Mouse (Mus musculus) lung, embryonic 14.5 days (tissue): Measurements from ENCODE around the gene Atpaf2. TPM values are rescaled to one million over a fixed set of nuclear protein-coding genes. Genes with fewer than 3 reads are reported as not detected.
"Not testable (repeated sequence)": the region's sequence is repeated elsewhere in the genome, so short reads cannot be mapped to it uniquely, and the experiment has no call there.

Experiments
- ATAC-seq: fragments of 200-750 bp; cut with Nextera tagmentation; 2 replicates; pipeline ENCODE4 v1.8.0; 2017; ENCODE audit warnings: mild to moderate bottlenecking, moderate TSS enrichment, moderate library complexity; ENCODE audit not compliant: insufficient read depth
- DNase-seq: peaks from one replicate; pipeline ENCODE4 v3.0.0-alpha.2; 2015
- H3K27ac ChIP-seq: fragments of 300-500 bp; sonication (generic); 2 replicates; pipeline ENCODE4 v1.5.1; 2014; ENCODE audit warnings: low read depth, mild to moderate bottlenecking, moderate library complexity
- H3K27me3 ChIP-seq: fragments of 300-500 bp; sonication (generic); 2 replicates; pipeline ENCODE4 v1.6.1; 2014; ENCODE audit warnings: low read length, control low read depth; ENCODE audit not compliant: insufficient read depth
- H3K36me3 ChIP-seq: fragments of 300-500 bp; sonication (generic); 2 replicates; pipeline ENCODE4 v1.6.1; 2014; ENCODE audit warnings: control low read depth; ENCODE audit not compliant: insufficient read depth
- H3K4me1 ChIP-seq: fragments of 300-500 bp; sonication (generic); 2 replicates; pipeline ENCODE4 v1.6.1; 2014; ENCODE audit warnings: antibody characterized with exemption, control low read depth; ENCODE audit not compliant: insufficient read depth
- H3K4me2 ChIP-seq: fragments of 300-500 bp; sonication (generic); 2 replicates; pipeline ENCODE4 v1.6.1; 2014; ENCODE audit warnings: mild to moderate bottlenecking
- H3K4me3 ChIP-seq: fragments of 300-500 bp; sonication (generic); 2 replicates; pipeline ENCODE4 v1.5.1; 2014; ENCODE audit warnings: low read depth, low read length
- H3K9ac ChIP-seq: fragments of 300-500 bp; sonication (generic); 2 replicates; pipeline ENCODE4 v1.6.1; 2014
- H3K9me3 ChIP-seq: fragments of 300-500 bp; sonication (generic); 2 replicates; pipeline ENCODE4 v1.6.1; 2016; ENCODE audit warnings: low read depth, low read length, control low read depth
- CTCF ChIP-seq: IDR thresholded peaks from 2 replicates; pipeline ENCODE4 v1.5.1; 2016; ENCODE audit warnings: antibody characterized with exemption, low read depth
- WGBS: fragments of 180-500 bp; shearing (Covaris S2); extraction: QIAGEN DNeasy Blood & Tissue Kit; methylation state at CpG from one replicate; pipeline ENCODE4 v1.1.7; 2014; 5-methylcytosine and 5-hydroxymethylcytosine counted together
- polyA plus RNA-seq: library from polyadenylated mRNA; unstranded; fragments of >200 nt; fragmentation: Nextera tagmentation; extraction: Ambion mirVana; gene quantifications from 2 replicates; pipeline ENCODE4 v1.2.1, GENCODE M21; 2014

The Atpaf2 gene
- polyA plus RNA-seq, 1 experiment from 2014 or later = 50.1 TPM

DNA sequence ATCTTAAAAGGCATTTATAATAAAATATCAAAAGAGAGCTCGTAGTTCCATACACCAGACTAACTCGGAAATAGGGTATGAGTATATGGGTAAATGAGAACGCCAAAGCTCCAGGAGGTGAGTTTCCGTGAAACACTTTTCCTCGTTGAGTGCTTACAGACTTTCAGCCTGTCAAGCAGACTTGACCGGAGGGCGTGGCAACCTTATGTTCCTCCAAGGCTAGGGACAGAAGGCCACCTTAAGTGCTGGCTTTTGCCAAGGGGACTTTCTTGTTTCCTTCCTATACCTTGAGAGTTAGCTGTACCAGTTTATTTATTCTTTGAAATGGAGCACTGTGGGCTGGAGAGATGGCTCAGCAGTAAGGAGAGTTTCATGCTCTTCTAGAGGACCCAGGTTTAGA is 21.9 kb upstream of the Atpaf2 start:
- ATAC-seq (no peak), DNase-seq (no peak)
- WGBS = 38% methylated on average over 7 of the region's 7 CpGs
- TF ChIP-seq CTCF = no peak
- H3K36me3 ChIP-seq = peaks cover 60% of the 10 kb centered on the region
- H3K9ac ChIP-seq = no peak overlapping the region
- H3K4me1 ChIP-seq = no peaks in the 10 kb centered on the region
- no peaks in the 10 kb centered on the region for H3K27me3 ChIP-seq
- no peak overlapping the region for H3K4me2 ChIP-seq
- H3K27ac ChIP-seq = no peak overlapping the region
- no peaks in the 10 kb centered on the region for H3K9me3 ChIP-seq
- no peak overlapping the region for H3K4me3 ChIP-seq

DNA sequence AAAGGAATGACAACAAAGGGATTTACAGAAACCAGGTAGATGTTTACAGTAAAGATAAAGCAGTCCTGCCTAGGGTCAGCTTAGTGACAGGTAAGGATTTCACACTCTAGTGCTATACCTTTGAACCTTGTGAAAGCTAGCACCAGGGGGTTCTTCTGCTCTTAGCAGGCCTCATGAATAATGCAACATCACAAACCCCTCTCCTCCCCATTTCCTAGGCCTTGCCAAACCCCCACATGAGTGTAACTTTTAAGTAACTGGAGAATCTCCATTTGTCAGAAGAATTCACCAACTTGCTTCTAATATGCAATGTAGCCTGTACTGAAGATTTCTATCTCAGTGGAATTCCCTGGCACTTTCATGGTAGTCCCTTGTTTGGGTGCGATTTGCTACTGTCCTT is 21.4 kb upstream of the Atpaf2 start:
- not testable (repeated sequence) for ATAC-seq, H3K27ac ChIP-seq, H3K4me1 ChIP-seq, H3K9ac ChIP-seq, DNase-seq, H3K9me3 ChIP-seq, H3K4me2 ChIP-seq, H3K27me3 ChIP-seq, H3K4me3 ChIP-seq
- 16% methylated on average over 1 of the region's 1 CpGs for WGBS
- peaks cover 60% of the 10 kb centered on the region for H3K36me3 ChIP-seq

DNA sequence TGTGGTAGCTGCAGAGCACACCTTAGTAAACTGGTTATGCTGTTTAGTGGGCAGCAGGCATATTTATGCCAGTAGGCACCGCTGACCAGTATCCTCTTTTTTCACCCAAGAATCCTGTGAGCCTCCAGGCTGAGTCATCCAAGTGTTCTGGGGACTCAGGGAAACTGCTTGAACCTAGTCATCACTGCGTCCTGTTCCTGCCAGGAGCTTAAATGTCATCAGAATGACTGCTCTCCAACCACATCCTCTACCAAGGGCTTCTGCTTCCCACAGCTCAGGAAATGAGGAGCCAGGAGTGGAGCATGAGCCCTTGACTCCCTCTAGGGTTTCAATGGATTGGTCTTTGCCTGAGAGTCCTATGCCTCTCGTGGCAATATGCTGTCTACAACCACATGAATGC is 18.4 kb upstream of the Atpaf2 start:
- H3K4me3 ChIP-seq = no peak overlapping the region
- H3K9ac ChIP-seq = no peak overlapping the region
- DNase-seq (no peak), ATAC-seq (no peak)
- 89% methylated on average over 3 of the region's 3 CpGs for WGBS
- H3K4me1 ChIP-seq = no peaks in the 10 kb centered on the region
- H3K4me2 ChIP-seq = no peak overlapping the region
- no peak for TF ChIP-seq CTCF
- peaks cover 52% of the 10 kb centered on the region for H3K36me3 ChIP-seq
- H3K27me3 ChIP-seq = no peaks in the 10 kb centered on the region
- no peaks in the 10 kb centered on the region for H3K9me3 ChIP-seq
- no peak overlapping the region for H3K27ac ChIP-seq

DNA sequence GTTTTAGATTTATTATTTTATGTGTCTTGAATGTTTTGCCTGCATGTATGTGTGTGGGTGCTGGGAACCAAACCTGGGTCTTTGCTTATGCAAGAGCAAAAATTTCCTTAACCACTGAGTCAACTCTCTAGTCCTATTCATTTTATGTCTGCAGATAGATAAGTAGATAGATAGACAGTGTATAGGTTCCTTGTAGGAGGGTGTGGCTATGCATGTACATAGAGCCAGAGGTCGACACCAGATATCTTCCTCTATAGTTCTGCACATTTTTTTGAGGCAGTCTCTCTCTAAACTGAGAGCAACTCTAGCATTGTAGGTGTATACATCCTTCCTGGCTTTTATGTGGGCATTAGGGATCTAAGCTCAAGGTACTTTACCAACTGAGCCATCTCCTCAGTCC is 16.9 kb upstream of the Atpaf2 start:
- Histone ChIP-seq H3K4me3 (no peak overlapping the region), H3K9me3 (no peaks in the 10 kb centered on the region), H3K36me3 (peaks cover 46% of the 10 kb centered on the region), H3K4me2 (no peak overlapping the region), H3K4me1 (no peaks in the 10 kb centered on the region), H3K27me3 (no peaks in the 10 kb centered on the region), H3K27ac (no peak overlapping the region), H3K9ac (no peak overlapping the region)
- 89% methylated on average over 1 of the region's 1 CpGs for WGBS
- ATAC-seq (no peak), DNase-seq (no peak)
- TF ChIP-seq CTCF = no peak

DNA sequence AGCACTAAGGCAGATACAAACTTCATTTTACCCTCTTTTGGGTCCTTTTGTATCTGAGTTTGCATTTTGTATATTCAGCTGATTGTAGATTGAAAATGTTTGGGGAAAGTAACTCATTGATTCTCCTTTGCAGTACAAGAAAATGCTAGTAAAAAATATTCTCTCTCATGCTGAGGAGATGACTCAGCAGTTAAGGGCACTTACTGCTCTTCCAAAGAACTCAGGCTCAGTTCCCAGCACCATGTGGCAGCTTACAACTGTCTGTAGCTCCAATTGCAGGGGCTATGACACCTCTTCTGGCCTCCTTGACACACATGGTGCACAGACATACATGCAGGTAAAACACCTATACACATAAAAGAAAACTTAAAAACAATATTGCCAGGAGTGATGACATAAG is 15.2 kb upstream of the Atpaf2 start:
- TF ChIP-seq CTCF = no peak
- DNase-seq = no peak
- no peak for ATAC-seq
- Histone ChIP-seq H3K9ac (no peak overlapping the region), H3K4me1 (no peaks in the 10 kb centered on the region), H3K9me3 (no peaks in the 10 kb centered on the region), H3K27me3 (no peaks in the 10 kb centered on the region), H3K36me3 (peaks cover 45% of the 10 kb centered on the region), H3K4me2 (no peak overlapping the region), H3K4me3 (no peak overlapping the region), H3K27ac (no peak overlapping the region)

DNA sequence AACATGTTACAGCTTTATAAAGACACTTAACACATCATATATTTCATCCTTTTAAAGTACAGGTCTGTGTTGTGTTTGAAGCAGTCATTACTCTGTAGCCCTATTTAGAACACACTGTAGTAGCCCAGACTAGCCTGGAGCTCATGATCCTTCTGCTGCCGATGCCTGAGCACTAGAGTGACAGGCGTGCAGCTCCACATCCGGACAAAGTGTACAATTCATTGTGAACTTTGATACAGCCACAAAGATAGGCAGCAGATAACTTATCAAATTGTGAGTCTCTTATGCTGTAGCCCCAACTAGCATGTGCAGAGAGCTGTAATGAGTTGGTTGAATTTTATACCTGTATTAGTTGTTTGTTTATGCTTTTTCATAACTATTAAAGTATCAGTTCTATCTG is 9.4 kb upstream of the Atpaf2 start:
- no peaks in the 10 kb centered on the region for H3K4me1 ChIP-seq
- H3K4me2 ChIP-seq = no peak overlapping the region
- H3K9me3 ChIP-seq = no peaks in the 10 kb centered on the region
- no peak overlapping the region for H3K27ac ChIP-seq
- ATAC-seq = no peak
- no peak overlapping the region for H3K4me3 ChIP-seq
- WGBS = 89% methylated on average over 3 of the region's 3 CpGs
- peaks cover 33% of the 10 kb centered on the region for H3K36me3 ChIP-seq
- H3K27me3 ChIP-seq = no peaks in the 10 kb centered on the region
- DNase-seq = no peak
- no peak for TF ChIP-seq CTCF
- H3K9ac ChIP-seq = no peak overlapping the region

DNA sequence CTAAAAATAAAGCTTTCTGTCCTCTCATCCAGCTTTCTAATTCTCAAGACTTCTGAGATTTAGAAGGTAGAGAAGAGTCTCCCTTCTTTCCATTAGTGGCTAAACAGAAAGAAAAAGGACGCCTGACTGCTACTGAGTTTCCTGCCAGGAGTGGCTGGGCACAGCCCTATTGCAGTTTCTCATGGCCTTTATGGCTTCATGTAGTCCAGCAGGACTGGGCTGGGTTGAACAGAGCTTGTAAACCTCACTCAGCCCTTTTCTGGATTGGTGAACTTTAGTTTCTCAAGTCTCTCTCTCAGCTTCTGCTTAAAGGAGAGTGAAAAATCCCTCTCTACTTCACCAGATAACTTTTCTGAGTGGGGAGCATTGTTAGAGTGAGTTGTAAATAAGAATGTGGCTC is 8.2 kb upstream of the Atpaf2 start:
- no peak for DNase-seq
- H3K36me3 ChIP-seq = peaks cover 31% of the 10 kb centered on the region; the same call in 1 of the 2 replicates
- H3K9ac ChIP-seq = no peak overlapping the region
- H3K27ac ChIP-seq = no peak overlapping the region
- H3K9me3 ChIP-seq = no peaks in the 10 kb centered on the region
- H3K4me2 ChIP-seq = no peak overlapping the region
- no peak for TF ChIP-seq CTCF
- H3K4me1 ChIP-seq = no peaks in the 10 kb centered on the region
- H3K27me3 ChIP-seq = no peaks in the 10 kb centered on the region
- no peak for ATAC-seq
- 90% methylated on average over 1 of the region's 1 CpGs for WGBS
- no peak overlapping the region for H3K4me3 ChIP-seq

DNA sequence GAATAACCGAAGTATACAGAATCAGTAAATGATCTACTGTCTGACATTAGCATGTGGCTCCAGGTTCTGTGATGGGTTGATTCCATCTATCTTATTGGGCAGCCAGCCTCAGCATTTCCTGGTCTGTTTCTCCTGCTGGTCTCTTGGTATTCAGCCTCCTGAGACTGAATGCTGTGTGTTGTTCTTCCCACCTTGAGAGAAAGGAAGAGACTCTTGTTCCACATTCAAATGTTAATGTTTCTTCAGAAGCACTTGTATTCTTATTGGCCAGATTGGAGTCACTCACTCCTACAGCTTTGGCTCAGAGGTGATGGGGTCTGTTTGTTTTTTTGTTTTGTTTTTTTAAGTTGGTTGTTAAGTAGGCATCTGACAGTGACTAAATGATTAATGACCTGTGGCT is 4.7 kb upstream of the Atpaf2 start:
- Histone ChIP-seq H3K4me1 (peaks cover 7% of the 10 kb centered on the region; the same call in 1 of the 2 replicates), H3K9me3 (no peaks in the 10 kb centered on the region), H3K4me2 (no peak overlapping the region), H3K27ac (no peak overlapping the region), H3K36me3 (peaks cover 19% of the 10 kb centered on the region; the same call in 1 of the 2 replicates), H3K4me3 (no peak overlapping the region), H3K9ac (no peak overlapping the region), H3K27me3 (no peaks in the 10 kb centered on the region)
- WGBS = 80% methylated on average over 1 of the region's 1 CpGs
- DNase-seq (no peak), ATAC-seq (no peak)
- TF ChIP-seq CTCF = no peak
